Mouse (Mus musculus) telencephalon, adult 2 months (tissue): Measurements from ENCODE around the gene Tmem221.
A peak's percentile ranks its signal among the peaks of the same experiment; 100 is the strongest.

ENCODE experiments used
- DNase-seq: peaks from one replicate; pipeline ENCODE4 v3.0.0-alpha.2; 2011; ENCODE audit warnings: low read depth, low spot score

Gene Tmem221

DNA sequence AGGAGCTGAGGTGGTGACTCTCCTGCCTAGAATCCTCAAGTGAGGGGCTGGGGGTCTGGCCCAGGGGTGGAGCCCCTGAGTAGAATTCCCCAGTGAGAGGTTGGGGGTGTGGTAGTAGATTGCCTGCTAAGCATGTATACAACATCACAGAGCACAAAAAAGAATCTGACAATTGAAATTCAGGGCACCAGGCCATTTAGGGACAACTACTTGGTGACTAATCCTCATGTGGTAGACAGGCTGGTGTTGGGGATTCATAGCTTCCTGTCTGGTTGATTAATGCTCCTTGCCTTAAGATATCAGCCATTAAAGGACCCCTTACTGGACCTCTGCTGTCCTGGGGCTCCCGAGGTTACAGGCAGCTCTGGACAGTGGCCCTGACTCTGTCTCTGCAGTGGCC is 20.3 kb upstream of the Tmem221 start:
- DNase-seq: no peak

DNA sequence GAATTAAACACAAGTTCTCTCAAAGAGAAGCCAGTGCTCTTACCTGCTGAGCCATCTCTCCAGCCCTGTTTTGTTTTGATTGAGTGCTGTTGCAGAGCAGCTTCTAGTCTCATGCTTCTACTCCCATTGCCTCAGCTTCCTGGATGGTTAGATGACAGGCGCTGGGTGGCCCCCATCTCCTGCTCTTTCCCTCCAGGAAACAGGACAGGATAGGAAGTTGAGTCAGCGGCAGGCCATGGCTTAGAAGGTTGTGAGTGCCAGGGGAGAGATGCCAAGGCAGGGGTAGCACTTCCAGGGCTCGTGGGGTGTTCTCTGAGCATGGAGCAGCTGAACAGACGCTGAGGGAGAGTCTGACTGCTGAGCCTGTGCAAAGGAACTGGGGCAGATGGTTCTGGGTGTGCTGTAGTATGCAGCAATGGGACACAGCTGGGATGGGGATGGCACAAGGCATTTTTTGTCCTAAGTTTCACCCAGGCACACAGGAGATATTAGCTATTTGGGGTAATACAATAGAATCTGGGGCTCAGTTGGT is 19.3 kb upstream of the Tmem221 start:
- no peak for DNase-seq

DNA sequence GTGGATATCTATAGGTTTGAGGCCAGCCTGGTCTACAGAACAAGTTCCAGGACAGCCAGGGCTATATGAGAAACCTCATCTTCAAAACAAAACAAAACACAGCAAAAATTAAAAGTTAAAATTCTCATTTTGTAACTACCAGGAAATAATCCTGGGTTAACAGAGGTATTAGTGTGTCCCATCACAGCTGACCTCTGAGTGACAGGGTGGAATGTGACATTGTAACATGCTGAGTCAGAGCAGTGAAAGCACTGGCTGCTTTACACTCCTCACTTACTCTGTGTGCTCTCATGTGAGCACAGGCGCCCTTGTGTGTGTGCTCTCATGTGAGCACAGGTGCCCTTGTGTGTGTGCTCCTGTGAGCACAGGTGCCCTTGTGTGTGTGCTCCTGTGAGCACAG is 16.3 kb upstream of the Tmem221 start:
- DNase-seq: no peak

DNA sequence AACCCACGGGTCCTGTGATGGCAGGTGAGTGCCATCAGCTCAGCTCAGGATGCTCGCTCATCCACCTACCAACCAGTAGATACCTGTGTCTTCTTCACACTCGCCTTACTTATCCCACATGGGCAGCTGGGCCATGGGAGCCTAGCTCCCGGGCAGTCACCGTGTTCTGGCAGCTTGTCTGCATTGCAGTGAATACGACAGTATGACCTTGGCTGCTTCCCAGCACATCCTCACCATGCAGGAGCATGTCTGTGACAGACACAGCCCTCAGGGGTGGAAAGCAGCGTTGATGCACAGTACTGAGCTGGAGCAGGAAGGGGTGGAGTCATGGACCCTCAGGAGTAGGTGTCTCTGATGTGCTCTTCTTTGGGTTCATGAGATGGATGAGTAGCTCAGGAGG is 15.8 kb upstream of the Tmem221 start:
- no peak for DNase-seq

DNA sequence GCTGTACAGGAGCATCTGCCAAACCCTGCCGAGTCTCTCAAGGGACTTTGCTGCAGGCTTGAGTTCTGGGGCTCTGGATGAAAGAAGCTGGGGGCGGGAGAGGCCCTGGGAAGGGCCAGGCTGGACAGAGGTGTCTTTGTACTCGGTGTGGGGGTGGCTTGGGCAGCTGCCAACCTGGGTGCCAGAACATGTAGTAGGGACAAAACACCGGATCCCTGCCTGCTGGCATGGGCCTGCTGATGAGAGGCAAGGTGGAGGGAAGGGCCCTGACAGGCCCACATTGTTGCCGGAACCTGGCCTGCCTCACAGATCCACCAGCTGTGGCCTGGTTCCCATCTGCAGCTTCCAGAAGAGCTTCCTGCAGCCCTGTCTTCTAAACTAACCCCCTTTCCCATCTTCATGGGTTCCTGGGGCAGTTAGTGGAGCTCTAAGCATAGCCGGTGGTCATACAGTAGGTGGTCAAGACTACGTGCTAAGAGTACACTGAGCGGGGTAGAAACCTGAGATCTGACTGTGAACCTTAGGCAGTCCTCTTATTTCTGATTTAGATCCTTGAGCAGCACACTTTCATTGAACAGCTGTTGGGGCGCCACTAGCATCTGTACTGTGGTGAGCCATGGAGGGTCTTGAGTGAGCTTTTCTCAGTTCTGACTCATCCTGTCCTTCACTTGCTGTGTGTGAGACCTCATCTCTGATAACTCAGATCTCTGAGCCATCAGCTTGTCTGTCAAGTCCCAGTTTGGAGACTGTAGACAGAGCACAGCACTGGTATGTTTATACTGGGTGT is 14.4 kb upstream of the Tmem221 start:
- peak; percentile 35 for DNase-seq

DNA sequence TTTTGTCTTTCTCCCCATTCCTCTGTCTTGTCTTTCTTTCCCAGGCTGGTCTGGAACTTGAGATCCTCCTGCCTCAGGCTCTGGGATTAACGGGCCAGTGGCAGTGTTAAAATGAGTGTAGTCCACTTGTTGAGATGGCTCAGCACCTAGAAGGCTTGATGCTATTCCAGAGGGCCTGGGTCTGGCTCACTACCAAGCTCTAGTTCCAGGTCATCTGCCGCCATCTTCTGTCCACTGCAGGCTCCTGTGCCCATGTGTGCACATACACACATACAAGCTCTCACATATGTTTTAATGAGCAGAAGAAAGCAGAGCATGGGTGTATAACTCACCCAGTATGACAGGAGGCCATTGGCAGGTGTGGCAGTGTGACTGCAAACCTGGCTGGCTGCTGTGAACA is 13.4 kb upstream of the Tmem221 start:
- DNase-seq: no peak

DNA sequence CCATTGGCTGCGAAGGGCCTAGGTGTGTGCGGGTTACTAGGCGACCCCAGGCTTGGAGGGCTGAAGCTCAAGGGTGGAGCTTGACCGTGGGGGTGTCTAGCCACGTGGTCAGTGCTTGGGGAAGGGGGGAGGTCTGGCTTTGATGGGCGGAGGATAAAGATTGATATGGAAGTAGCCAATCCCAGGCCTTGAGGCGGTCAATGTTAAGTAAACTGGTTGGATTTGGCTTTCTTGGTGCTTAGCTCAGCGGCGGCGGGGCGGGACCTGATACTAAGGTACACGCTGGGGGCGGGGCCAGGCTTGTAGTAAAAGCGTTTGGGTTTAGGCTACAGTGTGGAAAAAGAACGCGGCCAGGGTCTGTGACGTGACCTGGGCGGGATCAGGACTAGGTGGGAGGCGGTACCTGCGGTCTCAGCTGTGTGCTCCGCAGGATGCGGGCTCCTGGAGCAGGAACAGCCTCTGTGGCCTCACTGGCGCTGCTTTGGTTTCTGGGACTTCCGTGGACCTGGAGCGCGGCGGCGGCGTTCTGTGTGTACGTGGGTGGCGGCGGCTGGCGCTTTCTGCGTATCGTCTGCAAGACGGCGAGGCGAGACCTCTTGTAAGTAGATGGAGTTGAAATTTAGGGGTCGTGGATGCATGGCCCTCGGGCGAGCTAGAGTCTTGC is 11.8 kb upstream of the Tmem221 start:
- DNase-seq: peak; percentile 99

DNA sequence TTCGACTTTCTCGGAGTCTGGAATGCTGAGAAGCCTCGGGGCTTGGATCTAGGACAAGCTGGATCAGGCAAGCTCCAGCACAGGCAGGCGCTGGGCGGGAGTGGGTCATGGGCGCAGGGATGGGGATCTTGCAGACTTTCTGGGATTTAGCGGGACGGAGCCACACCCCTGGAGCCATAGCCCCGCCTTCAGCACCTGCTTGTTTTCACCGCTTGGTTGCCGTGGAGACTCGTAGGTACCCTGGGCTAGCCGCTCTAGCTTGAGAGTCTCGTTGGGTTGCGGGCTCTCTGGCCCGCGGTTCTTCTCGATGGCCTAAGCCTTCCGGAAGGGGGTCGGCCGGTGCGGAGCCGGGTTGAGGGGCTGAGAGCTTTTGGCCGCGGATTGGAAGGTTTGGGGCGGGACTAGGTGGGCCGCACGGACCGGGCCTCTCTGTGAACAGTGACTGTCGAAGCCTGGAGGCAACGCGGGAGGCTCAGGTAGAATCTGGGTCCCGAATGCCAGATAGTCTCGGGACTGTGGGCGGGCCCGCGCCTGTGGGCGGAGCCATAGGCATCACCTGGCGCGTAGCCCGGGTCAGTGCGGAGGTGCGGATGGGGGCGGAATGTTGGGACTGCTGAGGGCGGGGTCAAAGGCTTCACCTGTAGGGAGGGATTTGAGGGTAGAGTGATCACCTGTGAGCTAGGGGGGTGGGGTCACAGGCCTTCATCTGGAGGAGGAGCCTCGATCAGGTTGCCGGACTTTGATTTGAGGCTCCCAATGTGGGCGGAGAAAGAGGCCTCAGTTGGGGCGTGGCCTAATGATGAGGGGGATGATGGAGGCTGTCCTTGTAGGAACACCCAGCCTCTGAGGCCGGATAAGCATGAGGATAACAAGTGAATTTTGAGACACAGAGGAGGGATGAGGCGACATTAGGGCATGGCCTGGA is 11.0 kb upstream of the Tmem221 start:
- DNase-seq: peak; percentile 96

DNA sequence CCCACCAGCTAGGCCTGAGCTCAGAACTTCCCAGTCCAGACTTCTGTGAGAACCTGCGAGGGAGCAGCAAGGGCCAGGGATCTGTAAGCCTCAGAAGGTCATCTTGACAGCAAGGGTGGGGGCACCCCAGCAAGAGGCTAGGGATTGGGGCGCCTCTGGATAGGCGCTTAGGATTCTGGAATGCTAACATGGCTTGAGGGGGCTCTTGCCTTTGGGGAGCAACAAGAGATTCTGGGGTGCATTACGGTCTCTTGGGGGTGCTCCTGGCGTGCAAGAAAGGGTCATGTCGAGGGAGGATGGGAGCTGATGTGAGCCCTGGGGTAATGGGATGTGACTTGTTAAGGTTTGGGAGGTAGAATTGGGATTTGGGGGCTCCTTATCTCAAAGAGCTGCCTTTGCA is 10.3 kb upstream of the Tmem221 start:
- no peak for DNase-seq

DNA sequence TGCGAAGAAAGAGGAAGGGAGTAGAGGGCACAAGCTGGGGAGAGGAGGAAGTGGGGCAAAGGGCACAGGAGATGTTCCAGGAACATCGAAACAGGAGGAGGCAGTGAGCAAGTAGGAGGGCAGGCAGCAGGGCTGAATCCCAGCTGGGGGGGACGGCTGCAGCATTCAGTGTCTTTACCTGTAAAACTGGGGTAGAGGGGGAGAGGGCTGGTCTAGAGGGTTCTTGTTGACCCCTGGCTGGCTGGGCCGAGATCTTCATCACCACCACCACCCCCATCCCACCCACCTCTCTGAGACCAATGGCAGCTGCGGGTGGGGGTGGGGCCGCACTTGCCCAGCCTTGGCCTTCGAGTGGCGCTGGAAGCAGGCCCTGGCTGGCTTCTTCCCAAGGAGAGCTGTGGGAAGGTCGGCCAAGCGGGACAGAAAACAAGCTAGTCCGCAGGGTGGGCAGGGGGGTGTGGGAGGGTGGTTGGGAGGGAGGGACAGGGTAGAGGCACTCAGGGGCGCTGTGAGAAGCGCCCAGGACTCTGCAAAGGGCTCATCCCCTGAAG is 9.8 kb upstream of the Tmem221 start, which contains the start of gene Slc27a1:
Gene Slc27a1 (plus strand): TSS at position 496 of the 551 bp plus-strand sequence.
- DNase-seq: no peak

DNA sequence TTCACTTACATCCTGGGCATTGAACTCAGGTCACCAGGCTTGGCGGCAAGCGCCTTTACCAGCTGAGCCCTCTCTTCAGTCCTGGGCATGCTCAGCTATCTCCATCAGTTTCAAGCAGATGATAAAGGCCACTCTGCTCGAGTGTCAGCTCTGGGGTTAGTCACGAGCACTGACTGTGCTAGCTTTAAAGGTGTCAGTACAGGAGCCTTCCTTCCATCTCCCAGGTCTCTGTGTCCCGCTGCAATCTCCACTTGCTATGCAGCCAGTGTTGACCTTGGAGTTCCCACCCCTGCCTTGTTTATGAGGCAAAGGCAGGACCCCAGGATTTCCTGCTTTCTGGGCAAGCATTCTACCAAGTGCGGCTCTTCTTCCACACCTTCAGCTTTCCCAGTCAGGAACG is 8.9 kb upstream of the Tmem221 start:
- DNase-seq: no peak

DNA sequence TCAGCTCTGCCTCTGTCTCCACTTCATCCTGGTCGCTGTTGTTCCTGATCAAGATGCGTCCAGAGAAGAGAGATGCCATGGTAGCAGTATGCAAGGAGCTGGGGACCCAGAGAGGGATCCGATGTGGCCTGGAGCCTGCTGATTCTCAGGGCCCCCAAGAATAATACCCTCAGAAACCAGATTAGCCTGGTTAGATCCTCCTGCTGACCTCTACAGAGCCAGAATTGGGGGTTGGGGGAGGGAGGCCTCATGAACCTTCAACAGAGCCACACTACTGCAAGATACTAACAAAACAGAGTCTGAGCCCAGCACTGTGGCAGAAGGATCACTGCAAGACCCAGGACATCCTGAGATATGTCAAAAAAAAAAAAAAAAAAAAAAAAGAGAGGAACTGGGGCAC is 7.8 kb upstream of the Tmem221 start, which contains the start of gene Nxnl1:
Gene Nxnl1 (minus strand): TSS at position 101 of the 400 bp plus-strand sequence.
- DNase-seq: no peak

DNA sequence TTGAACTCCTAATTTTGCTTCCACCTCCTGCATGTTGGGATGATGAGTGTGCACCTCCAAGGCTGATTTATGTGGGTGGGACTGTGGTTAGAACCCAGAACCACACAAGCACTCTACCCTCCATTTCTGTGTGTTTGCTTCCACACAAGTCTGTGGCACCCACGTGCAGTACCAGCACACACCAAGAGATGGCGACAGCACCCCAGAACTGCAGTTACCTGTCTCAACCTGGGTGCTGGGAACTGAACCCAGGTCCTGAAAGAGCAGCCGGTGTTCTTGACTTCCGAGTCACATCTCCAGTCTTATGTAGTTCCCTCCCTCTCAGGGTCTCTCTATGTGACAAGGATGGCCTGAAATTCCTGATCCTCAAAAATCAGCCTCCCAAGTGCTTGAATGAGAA is 5.3 kb upstream of the Tmem221 start:
- no peak for DNase-seq

DNA sequence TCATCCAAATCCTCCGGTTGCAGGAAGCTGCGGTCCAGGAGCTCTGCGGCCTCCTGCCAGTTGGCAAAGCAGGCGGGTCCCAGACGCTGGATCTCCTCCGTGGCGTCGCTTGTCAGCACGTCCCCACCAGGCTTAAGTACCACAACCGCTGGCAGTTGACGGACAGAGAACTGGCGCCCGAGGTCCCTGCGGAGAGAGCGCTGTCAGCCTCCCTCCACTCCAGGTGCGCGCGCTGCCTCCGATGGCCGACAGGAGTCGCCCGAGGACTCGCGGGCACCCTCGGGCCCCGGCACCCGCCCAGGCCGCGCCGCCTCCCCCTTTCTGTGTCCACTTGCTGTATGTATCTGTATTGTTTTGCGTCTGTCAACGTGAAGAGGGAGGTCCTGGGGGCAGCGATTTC is 4.1 kb upstream of the Tmem221 start:
- no peak for DNase-seq

DNA sequence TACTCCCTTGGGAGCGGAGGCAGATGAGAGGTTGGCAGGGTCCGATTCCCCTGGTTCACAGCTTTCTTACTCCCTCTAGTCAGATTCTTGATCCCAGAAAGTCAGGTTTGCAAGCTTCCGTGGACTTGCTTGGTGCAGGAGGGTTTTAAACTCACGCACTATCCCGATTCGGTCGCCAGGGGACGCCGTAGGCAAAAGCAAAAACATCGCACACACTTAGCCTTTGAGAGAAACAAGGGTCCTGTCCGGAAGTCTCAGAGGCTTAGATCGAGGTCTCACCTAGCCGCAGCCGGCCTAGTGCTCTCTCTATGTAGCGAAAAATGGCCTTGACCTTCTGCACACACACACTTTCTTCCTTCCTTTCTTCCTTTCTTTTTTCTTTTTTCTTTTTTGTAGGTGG is 2.7 kb upstream of the Tmem221 start:
- peak; percentile 57 for DNase-seq

DNA sequence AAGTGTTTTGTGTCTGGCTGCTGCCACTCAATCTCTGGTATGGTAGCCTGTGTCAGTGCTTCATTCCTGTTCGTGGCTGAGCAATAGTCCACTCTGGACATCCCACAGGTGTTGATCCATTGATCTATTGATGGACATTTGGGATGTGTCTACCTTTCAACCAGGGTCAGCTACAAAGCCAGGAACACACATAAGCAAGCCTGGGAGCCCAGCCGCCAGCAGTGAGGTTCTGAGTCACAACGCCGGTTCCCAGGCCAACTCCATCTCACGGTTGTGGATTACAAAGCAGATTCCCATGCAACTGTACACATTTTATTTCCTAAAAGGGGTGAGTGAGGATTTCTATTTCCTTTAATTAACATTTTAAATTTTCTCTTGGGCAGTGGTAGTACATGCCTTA is 2.1 kb upstream of the Tmem221 start:
- no peak for DNase-seq

DNA sequence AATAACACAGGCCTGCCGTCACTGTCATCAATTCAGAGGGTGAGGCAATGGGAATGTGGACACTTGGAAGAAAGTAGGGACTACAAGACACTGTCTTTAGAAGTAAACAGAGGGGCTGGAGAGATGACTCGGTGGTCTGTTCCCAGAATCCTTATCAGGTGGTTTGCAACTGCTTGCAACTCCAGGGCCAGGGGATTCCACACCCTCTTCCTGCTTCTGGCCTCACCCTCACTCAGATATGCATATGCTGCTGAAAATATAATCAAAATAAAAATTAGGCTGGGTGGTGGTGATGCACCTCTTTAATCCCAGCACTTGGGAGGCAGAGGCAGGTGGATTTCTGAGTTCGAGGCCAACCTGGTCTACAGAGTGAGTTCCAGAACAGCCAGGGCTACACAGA is 1.4 kb upstream of the Tmem221 start:
- DNase-seq: no peak

DNA sequence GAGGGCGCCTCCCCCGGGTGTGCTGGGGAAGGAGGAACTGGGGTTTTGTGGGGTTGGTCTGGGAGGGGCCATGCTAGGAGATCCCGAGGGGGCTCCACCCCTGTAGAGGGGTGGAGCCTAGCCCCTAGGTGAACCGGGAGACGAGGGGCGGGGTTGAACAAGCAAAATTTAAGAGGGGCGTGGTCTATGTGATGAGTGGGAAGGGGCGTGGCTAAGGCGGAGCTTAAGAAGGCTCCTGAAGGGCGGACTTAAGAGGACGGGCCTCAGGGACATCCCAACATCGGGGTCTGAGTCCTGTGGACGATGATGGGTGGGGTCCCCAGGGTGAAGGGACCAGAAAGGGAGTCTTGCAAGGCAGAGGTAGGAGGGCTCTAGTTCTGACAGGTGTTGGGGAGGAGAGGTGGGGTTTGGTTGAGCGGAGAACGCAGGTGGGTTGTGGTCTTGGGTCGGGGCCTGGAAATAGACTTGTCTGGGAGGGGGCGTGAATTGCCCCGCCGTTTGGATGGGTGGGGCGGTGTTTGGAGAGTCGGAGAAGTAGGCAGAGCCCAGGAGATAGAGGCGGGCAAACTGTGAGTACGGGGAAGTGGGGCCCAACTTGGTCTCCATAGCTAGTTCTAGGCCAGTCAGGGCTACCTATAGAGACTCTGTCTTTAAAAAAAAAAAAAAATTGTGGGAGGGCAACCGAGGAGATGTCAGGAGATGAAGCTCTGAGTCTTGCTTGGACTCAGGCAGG is 453 bp upstream of the Tmem221 start:
- DNase-seq: no peak

DNA sequence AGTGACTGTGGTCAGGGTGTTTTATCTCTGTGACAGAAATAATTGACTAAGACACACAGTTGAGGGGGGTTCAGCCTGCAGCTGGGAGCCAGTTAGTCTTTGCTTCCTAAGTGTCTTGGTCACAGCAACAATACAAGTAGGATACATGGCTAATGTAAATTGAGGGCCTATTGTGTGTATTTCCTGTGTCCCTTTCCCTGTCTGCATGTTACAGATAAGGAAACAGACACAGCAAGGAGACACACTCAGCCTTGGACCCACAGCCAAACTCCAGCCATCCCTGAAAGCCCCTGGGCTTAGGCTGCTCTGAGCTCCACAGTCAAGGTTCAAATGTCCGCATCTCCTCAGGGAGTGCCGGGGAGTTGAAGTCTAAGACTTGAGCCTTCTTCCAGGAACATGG is 4.0 kb downstream of the Tmem221 start:
- DNase-seq: no peak

DNA sequence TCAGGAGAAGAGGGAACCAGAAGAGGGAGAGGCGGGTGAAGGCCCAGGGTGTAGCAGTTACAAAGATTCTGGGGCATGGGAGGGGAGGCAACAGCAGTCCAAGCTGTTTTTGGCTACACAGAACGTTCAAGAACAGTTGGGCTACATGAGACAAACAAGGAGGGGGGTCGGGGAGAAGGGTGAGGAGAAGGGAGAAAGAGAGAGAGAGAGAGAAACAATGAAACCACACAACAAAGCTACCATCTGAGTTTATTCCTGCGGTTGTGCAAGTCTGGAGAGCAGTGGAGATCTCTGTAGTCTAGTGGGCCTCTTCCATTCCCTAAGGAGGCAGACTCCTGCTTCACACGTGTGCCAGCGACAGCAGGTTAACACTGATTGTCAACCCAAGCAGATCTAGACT is 4.7 kb downstream of the Tmem221 start:
- no peak for DNase-seq

DNA sequence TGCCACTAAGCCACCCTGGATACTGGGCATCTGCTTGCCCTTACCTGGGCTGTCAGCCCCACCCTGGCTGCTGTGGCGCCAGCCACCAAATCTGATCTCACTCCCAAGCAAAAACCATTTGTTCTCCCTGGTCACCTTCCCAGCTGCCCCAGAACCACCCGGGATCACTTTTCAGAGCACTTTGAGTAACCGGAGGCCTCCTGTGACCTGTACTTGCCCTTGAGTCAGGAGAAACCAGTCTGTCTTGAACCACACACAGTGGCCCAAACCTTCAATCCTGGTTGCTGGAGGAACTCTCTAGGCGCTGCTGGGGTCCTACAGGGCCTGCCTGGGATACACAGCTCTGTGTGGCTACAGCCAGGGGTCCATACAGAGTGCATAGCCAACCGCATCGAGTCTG is 5.9 kb downstream of the Tmem221 start:
- no peak for DNase-seq
